Mouse (Mus musculus): Measurements from ENCODE around the gene Arhgef3. TPM values are rescaled to one million over a fixed set of nuclear protein-coding genes. Genes with fewer than 3 reads are reported as not detected.

Arhgef3 gene
- total and polyA plus RNA-seq, 2 experiments from 2014 or later, result 12.3 to 17.7 TPM

GRCm38 (mm10) chr14:27158782-27159181, 44.1 kb downstream of the Arhgef3 start:
- 56% methylated on average over 2 of the region's 2 CpGs for WGBS
- no peak overlapping the region for H3K4me3 ChIP-seq (ENCODE audit: low read depth, low read length)
- DNase-seq, result no peak
- TF ChIP-seq CTCF (IDR thresholded peaks at IDR 0.05; ENCODE audit: low read depth), result no peak
- no peak overlapping the region for H3K4me2 ChIP-seq (ENCODE audit: low read depth)
- no peak overlapping the region for H3K27ac ChIP-seq (ENCODE audit: low read depth, low read length)
- H3K9ac ChIP-seq, result no peak overlapping the region
- no peaks in the 10 kb centered on the region for H3K4me1 ChIP-seq (ENCODE audit: insufficient read depth)
- no peaks in the 10 kb centered on the region for H3K27me3 ChIP-seq (ENCODE audit: insufficient read depth, low read length)
- ATAC-seq, result no peak
- no peaks in the 10 kb centered on the region for H3K36me3 ChIP-seq (ENCODE audit: insufficient read depth)
- H3K9me3 ChIP-seq (ENCODE audit: low read length), result no peaks in the 10 kb centered on the region

- no peak for TF ChIP-seq CTCF (IDR thresholded peaks at IDR 0.05; ENCODE audit: low read depth)
- H3K4me2 ChIP-seq (ENCODE audit: low read depth), result no peak overlapping the region
- H3K9ac ChIP-seq, result no peak overlapping the region
- no peak overlapping the region for H3K27ac ChIP-seq (ENCODE audit: low read depth, low read length)
- DNase-seq, result no peak
- H3K4me3 ChIP-seq (ENCODE audit: low read depth, low read length), result no peak overlapping the region
- H3K9me3 ChIP-seq (ENCODE audit: low read length), result no peaks in the 10 kb centered on the region
- H3K36me3 ChIP-seq (ENCODE audit: insufficient read depth), result no peaks in the 10 kb centered on the region
- H3K27me3 ChIP-seq (ENCODE audit: insufficient read depth, low read length), result no peaks in the 10 kb centered on the region
- WGBS, result 95% methylated on average over 7 of the region's 7 CpGs
- ATAC-seq, result no peak
- H3K4me1 ChIP-seq (ENCODE audit: insufficient read depth), result no peaks in the 10 kb centered on the region
Measured at GRCm38 (mm10) chr14:27160762-27161161, 46.1 kb downstream of the Arhgef3 start.

- DNase-seq (no peak), ATAC-seq (no peak)
- no peak overlapping the region for H3K4me2 ChIP-seq (ENCODE audit: low read depth)
- no peak overlapping the region for H3K4me3 ChIP-seq (ENCODE audit: low read depth, low read length)
- H3K9ac ChIP-seq, result no peak overlapping the region
- no peaks in the 10 kb centered on the region for H3K4me1 ChIP-seq (ENCODE audit: insufficient read depth)
- no peak for TF ChIP-seq CTCF (IDR thresholded peaks at IDR 0.05; ENCODE audit: low read depth)
- no peaks in the 10 kb centered on the region for H3K27me3 ChIP-seq (ENCODE audit: insufficient read depth, low read length)
- no peaks in the 10 kb centered on the region for H3K36me3 ChIP-seq (ENCODE audit: insufficient read depth)
- H3K27ac ChIP-seq (ENCODE audit: low read depth, low read length), result no peak overlapping the region
- WGBS, result 93% methylated on average over 6 of the region's 6 CpGs
- H3K9me3 ChIP-seq (ENCODE audit: low read length), result no peaks in the 10 kb centered on the region
Measured at GRCm38 (mm10) chr14:27164639-27165038, 49.9 kb downstream of the Arhgef3 start.

GRCm38 (mm10) chr14:27166751-27167150, 52.1 kb downstream of the Arhgef3 start:
- DNase-seq (peak; percentile 80), ATAC-seq (peak; percentile 93)
- 28% methylated on average over 8 of the region's 8 CpGs for WGBS
- no peak overlapping the region for H3K4me2 ChIP-seq (ENCODE audit: low read depth)
- no peak overlapping the region for H3K4me3 ChIP-seq (ENCODE audit: low read depth, low read length)
- no peak for TF ChIP-seq CTCF (IDR thresholded peaks at IDR 0.05; ENCODE audit: low read depth)
- H3K27ac ChIP-seq (ENCODE audit: low read depth, low read length), result peak overlapping the region; percentile 36; the same call in 1 of the 2 replicates
- H3K9ac ChIP-seq, result no peak overlapping the region
- H3K36me3 ChIP-seq (ENCODE audit: insufficient read depth), result no peaks in the 10 kb centered on the region
- no peaks in the 10 kb centered on the region for H3K9me3 ChIP-seq (ENCODE audit: low read length)
- H3K27me3 ChIP-seq (ENCODE audit: insufficient read depth, low read length), result no peaks in the 10 kb centered on the region
- H3K4me1 ChIP-seq (ENCODE audit: insufficient read depth), result no peaks in the 10 kb centered on the region

- H3K4me3 ChIP-seq (ENCODE audit: low read depth, low read length), result no peak overlapping the region
Measured at GRCm38 (mm10) chr14:27167177-27167576, 52.5 kb downstream of the Arhgef3 start.

GRCm38 (mm10) chr14:27168387-27168786, 53.7 kb downstream of the Arhgef3 start:
- Histone ChIP-seq H3K36me3 (ENCODE audit: insufficient read depth) (no peaks in the 10 kb centered on the region), H3K4me2 (ENCODE audit: low read depth) (no peak overlapping the region), H3K4me3 (ENCODE audit: low read depth, low read length) (no peak overlapping the region), H3K9me3 (ENCODE audit: low read length) (no peaks in the 10 kb centered on the region), H3K4me1 (ENCODE audit: insufficient read depth) (no peaks in the 10 kb centered on the region), H3K27ac (ENCODE audit: low read depth, low read length) (no peak overlapping the region), H3K27me3 (ENCODE audit: insufficient read depth, low read length) (no peaks in the 10 kb centered on the region), H3K9ac (no peak overlapping the region)
- no peak for TF ChIP-seq CTCF (IDR thresholded peaks at IDR 0.05; ENCODE audit: low read depth)
- DNase-seq (no peak), ATAC-seq (no peak)
- WGBS, result 91% methylated on average over 5 of the region's 5 CpGs

More at GRCm38 (mm10) chr14:27167177-27167576, 52.5 kb downstream of the Arhgef3 start:
- no peak for TF ChIP-seq CTCF (IDR thresholded peaks at IDR 0.05; ENCODE audit: low read depth)
- peak; percentile 85 for ATAC-seq
- H3K4me2 ChIP-seq (ENCODE audit: low read depth), result no peak overlapping the region
- WGBS, result 46% methylated on average over 4 of the region's 4 CpGs
- no peaks in the 10 kb centered on the region for H3K9me3 ChIP-seq (ENCODE audit: low read length)
- DNase-seq, result no peak
- H3K27ac ChIP-seq (ENCODE audit: low read depth, low read length), result peak overlapping the region; percentile 70
- H3K9ac ChIP-seq, result no peak overlapping the region
- no peaks in the 10 kb centered on the region for H3K27me3 ChIP-seq (ENCODE audit: insufficient read depth, low read length)
- H3K4me1 ChIP-seq (ENCODE audit: insufficient read depth), result no peaks in the 10 kb centered on the region
- H3K36me3 ChIP-seq (ENCODE audit: insufficient read depth), result no peaks in the 10 kb centered on the region

GRCm38 (mm10) chr14:27169287-27169686, 54.6 kb downstream of the Arhgef3 start:
- Histone ChIP-seq H3K36me3 (ENCODE audit: insufficient read depth) (no peaks in the 10 kb centered on the region), H3K4me3 (ENCODE audit: low read depth, low read length) (no peak overlapping the region), H3K27me3 (ENCODE audit: insufficient read depth, low read length) (no peaks in the 10 kb centered on the region), H3K27ac (ENCODE audit: low read depth, low read length) (no peak overlapping the region), H3K4me2 (ENCODE audit: low read depth) (no peak overlapping the region), H3K4me1 (ENCODE audit: insufficient read depth) (no peaks in the 10 kb centered on the region), H3K9ac (no peak overlapping the region), H3K9me3 (ENCODE audit: low read length) (no peaks in the 10 kb centered on the region)
- TF ChIP-seq CTCF (IDR thresholded peaks at IDR 0.05; ENCODE audit: low read depth), result no peak
- WGBS, result 96% methylated on average over 4 of the region's 4 CpGs
- ATAC-seq, result no peak
- DNase-seq, result no peak

All from forebrain, postnatal 0 days (tissue).